Mouse (Mus musculus) adrenal gland, adult 18-20 months (tissue): ENCODE data around the gene Lhcgr. TPM values are rescaled to one million over a fixed set of nuclear protein-coding genes. Genes with fewer than 3 reads are reported as not detected.
"Not testable (repeated sequence)": the region's sequence is repeated elsewhere in the genome, so short reads cannot be mapped to it uniquely, and the experiment has no call there.

Experiments used
- DNase-seq, 2 experiments: peaks; one replicate each; pipeline ENCODE4 v3.0.0; 2021 to 2022; ENCODE audit warnings: low spot score in 2 of 2
- long read RNA-seq, 2 experiments: library from polyadenylated mRNA; stranded (forward); transcript quantifications; one replicate each; pipeline ENCODE4 v2.0.0; 2021
- total RNA-seq, 2 experiments: library from RNA; stranded (reverse); gene quantifications; 1 replicate in 1 of 2; 2 replicates in 1 of 2; pipeline ENCODE4 v1.2.3; 2021

Gene Lhcgr
- under 1 TPM in 1 of 2 experiments, not detected in 1; 0.07 TPM for total RNA-seq
- long read RNA-seq, experiment 1: 0 reads
- long read RNA-seq, experiment 2, partial matches to known transcripts: 0 of 1 reads
- long read RNA-seq, experiment 2, other reads (novel, unspliced or antisense): 1 of 1 reads

GRCm38 (mm10) chr17:88791440-88792152, at the start of gene Lhcgr:
Gene Lhcgr (minus strand): TSS chr17:88791990.
- no peak for DNase-seq

- DNase-seq: no peak
Measured at GRCm38 (mm10) chr17:88817601-88818000, 25.8 kb upstream of the Lhcgr start.

- not testable (repeated sequence) for DNase-seq
Measured at GRCm38 (mm10) chr17:88812943-88813342, 21.2 kb upstream of the Lhcgr start.

- DNase-seq: no peak
Measured at GRCm38 (mm10) chr17:88810807-88811206, 19.0 kb upstream of the Lhcgr start.

DNA sequence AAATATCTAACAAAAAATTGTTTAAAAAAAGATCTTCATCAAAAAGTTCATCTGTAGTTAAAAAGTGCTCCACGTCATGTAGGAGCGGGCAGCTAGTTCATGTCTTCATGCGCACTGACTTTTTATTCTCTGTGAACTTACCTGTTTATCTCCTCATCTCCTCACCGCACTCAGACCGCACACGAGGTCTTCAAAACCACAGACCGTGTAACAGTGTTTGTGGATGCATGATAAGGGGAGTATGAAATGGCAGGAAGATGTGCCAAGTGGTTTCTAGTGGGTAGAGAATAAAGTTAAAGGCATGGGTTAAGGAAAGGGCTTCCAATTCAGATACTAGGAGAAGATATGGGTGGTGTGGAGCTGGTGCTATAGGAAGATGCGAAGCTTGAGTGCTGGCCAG, 14.6 kb upstream of the Lhcgr start:
- no peak for DNase-seq

DNA sequence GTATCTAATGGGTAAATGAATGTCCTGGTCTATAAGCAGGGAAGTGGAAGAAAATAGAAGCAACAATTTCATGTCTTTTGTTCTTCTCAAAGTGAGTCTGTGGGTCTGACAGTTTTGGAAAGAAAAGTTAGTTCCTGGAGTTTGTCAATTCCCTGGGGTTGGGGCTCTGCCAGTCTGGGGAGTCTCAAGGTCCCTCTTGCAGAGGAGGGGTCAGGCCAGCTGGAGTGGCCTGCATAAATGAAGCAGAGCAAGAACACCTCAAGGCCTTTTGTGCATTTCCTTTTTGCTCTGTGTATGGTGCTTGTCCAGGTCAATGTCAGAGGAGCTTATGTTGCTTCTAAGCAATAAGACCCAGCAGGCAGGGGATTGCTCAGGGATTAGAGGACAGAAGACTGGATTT, 11.7 kb upstream of the Lhcgr start:
- peak in 1 of 2 experiments; percentile 13 for DNase-seq

DNA sequence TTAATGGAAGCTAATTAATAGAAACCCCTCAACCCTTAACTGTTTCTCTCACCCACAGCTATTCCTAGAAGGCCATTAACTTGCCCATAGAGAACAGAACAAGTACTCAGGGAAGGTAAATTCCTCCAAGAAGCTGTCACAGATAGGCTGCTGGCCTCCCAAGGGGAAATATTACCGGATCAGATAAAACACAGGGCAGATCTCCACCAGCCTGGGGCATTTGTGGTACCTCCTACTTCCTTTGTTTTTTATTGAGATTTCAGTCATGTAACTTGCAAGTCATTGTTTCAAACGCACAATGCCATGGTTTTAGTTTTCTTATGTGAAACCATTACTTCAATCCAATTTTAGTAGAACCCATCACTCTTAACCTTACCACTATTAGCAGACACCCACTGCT, 1.1 kb downstream of the Lhcgr start:
- no peak for DNase-seq

DNA sequence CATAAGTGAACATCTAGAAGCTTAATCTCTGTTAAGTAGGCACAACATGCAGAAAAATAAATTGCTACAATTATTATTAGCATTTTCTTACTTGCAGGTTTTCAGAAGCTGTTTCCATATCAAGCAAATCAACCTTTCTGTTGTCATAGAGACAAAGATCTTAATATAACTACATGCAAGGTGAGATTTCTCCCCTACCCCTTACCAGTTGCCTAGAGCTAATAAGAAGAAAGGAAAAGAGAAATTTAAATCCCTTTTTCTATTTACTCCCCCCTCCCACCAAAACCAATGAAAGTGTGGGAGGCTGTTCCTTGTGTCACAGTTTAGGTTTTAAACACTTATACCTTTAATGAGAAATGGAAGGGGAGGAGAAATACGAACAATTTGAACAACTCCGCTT, 3.4 kb downstream of the Lhcgr start:
- no peak for DNase-seq

- DNase-seq: no peak
Measured at GRCm38 (mm10) chr17:88786881-88787280, 4.9 kb downstream of the Lhcgr start.

- DNase-seq: no peak
Measured at GRCm38 (mm10) chr17:88786385-88786784, 5.4 kb downstream of the Lhcgr start.

- no peak for DNase-seq
Measured at GRCm38 (mm10) chr17:88779148-88779547, 12.6 kb downstream of the Lhcgr start.

DNA sequence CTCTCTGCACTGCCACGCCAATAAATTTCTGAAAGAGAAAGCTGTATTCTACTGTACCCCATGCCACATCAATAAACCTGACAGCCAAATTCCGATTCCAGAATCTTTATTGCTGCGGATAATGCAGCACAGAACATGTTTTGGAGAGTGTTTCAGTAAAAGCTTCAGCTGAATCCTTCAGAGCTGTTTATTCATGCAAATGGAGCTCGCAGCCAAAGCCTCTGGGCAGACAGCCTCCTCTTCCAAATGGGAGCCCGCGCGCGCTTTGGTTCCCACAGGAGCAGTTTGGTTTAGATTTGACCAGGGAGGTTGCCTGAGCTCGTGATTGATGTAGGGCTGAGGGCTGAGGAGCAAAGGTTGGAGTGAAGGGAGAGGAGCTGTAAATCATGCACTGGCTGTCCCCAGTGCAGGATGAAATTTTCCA, 17.7 kb downstream of the Lhcgr start:
- no peak for DNase-seq

GRCm38 (mm10) chr17:88770081-88770480, 21.7 kb downstream of the Lhcgr start:
- DNase-seq: no peak

GRCm38 (mm10) chr17:88769283-88769859, 22.4 kb downstream of the Lhcgr start:
- no peak for DNase-seq

- DNase-seq: no peak
Measured at GRCm38 (mm10) chr17:88766857-88767256, 24.9 kb downstream of the Lhcgr start.

GRCm38 (mm10) chr17:88764136-88764485, 27.7 kb downstream of the Lhcgr start:
- no peak for DNase-seq

DNA sequence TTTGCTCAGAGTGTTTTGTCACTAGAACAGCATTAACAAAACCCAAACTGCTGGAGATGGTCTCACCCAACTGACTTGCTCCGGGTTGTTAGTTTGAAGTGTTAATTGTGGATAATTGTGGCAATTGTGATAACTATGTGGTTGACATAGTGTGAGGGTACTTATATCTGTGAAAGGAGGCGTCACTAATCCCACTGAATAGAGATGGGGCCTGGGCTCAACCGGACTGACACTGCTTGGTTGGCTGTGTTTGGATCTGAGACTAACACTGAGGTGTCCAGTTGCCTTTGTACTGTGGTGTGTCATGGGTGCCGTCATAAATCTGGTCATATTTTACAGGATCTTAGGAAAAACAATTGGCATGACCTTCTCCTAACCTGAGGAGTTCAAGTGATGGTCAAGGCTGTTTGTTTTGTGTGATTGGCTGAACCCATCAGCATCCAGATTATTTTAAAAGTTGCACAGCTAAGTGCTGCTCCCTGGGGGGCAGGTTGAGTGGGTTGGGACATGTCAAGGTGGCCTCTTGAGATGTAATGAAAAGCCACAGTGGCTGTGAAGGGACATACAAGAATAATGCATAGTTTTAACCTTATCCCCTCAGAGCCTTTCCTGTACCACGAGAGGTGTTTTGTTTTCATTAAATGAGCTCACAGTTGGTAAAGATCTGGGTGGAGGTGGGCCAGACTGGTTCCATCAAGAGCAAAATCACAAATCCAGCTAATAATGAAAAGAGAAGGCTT, 28.2 kb downstream of the Lhcgr start:
- no peak for DNase-seq

- no peak for DNase-seq
Measured at GRCm38 (mm10) chr17:88758003-88758437, 33.8 kb downstream of the Lhcgr start.

DNA sequence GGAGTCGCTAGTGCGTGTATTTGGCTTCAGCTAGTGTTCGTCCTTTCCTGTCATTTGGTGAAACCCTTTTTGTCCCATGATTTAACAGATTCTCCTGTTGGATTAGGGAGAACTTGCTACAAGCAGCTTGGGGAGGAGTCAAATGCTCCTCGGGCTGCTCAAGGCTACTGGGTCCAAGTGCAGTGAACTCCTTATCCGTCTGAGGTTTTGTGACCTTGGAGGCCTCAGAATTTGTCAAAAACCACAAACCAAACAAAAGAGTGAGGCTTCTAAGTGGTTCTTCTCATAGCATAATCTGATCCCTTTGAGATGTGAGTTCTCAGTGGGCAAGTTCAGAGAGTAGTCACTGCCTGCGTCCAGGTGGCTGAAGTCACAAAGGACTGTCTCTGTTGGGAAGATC, 36.0 kb downstream of the Lhcgr start:
- no peak for DNase-seq

DNA sequence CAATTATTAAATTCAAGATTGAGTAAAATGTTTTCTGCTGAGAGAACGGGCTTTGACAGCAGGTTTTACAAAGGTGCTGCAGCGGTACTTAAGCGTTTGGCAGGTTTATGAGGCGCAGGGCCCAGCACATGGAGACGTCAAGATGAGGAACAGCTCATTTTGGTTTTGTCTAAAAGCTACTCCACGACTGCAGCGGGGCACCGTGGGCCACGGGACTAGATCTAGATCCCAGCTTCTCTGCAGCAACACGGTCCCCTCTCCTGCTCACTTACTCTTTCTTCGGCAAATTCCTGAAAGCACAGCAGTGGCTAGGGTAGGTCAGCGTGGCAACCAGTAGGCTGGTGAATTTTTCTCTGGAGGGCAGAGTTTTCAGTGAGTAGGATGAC, 38.3 kb downstream of the Lhcgr start:
- DNase-seq: no peak

DNA sequence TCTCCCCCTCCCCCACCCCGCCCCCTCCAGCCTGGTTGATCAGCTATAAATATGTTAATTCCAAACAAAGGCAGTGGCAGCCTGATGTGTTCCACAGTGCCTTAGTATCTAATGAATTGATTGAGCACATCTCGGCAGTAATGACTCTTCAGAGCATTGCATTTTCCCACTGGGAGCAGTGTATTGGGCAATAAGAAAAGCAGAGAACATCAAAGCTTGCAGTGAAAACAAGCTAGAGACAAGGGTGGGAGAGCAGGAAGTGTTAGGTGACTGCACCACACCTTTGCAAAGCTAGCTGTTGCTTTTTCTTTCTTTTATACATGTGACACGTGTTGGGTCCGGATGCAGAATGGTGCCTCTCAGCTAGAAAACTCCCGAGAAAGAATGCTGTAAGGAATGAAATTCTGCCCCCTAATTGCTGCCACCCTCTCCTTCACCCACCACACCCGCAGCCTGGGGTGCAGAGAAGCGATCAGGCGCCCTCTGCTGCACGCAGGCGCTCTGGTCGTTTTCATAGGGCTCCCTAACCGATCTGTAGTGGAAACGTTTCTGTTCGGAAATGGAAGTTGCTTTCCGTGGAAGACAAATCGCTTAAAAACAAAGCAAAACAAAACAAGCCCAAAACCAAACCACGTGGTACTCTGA, 38.8 kb downstream of the Lhcgr start:
- peak; percentile 8 to 23 for DNase-seq

DNA sequence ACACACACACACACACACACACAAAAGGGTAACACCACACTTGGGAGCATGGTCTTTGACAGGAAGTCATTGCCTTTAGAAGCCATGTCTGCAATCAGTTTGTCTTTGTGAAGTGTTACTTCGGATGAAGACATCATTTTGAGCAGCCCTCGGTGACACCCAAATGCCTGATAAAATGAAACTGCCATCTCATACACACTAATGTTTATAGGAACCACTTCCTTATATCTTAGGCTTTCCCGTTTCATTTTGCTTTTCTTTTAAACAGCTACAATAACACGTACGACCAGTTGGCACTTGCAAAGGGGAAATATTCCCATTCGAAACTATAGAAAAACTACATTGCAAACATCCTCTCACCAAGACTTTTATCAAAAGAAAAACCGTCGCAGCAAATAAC, 42.1 kb downstream of the Lhcgr start:
- no peak for DNase-seq
